Mouse (Mus musculus) heart, embryonic 14.5 days (tissue): Measurements from ENCODE around the gene Srarp. TPM values are rescaled to one million over a fixed set of nuclear protein-coding genes. Genes with fewer than 3 reads are reported as not detected.

Experiments
- ATAC-seq: fragments of 200-750 bp; cut with Nextera tagmentation; 2 replicates; pipeline ENCODE4 v1.8.0; 2017; ENCODE audit warnings: low read depth, moderate TSS enrichment; ENCODE audit not compliant: insufficient number of reproducible peaks, insufficient read depth, low FRiP score
- H3K27ac ChIP-seq, 2 experiments: fragments of 200-500 bp in 1 of 2; fragments of 300-500 bp in 1 of 2; sonication (generic) in 1 of 2; replicated peaks in 1 of 2; 2 replicates each; pipeline ENCODE4 v1.5.1; 2012 to 2014; ENCODE audit warnings: low read depth in 2 of 2, low read length in 2 of 2, control low read depth in 1 of 2, mild to moderate bottlenecking in 1 of 2, mixed read lengths in 1 of 2; ENCODE audit not compliant: control insufficient read depth in 1 of 2, insufficient read depth in 1 of 2
- H3K27me3 ChIP-seq: fragments of 300-500 bp; sonication (generic); 2 replicates; pipeline ENCODE4 v1.6.1; 2014; ENCODE audit warnings: mild to moderate bottlenecking, low read length, control low read depth; ENCODE audit not compliant: control insufficient read depth, insufficient read depth
- H3K36me3 ChIP-seq: fragments of 300-500 bp; sonication (generic); 2 replicates; pipeline ENCODE4 v1.6.1; 2014; ENCODE audit warnings: mild to moderate bottlenecking, control low read depth, low read length, mixed read lengths; ENCODE audit not compliant: control insufficient read depth, insufficient read depth
- H3K4me1 ChIP-seq, 2 experiments: fragments of 200-500 bp in 1 of 2; fragments of 300-500 bp in 1 of 2; sonication (generic) in 1 of 2; 2 replicates each; pipeline ENCODE4 v1.6.1; 2012 to 2014; ENCODE audit warnings: low read length in 2 of 2, control low read depth in 1 of 2, mixed read lengths in 1 of 2; ENCODE audit not compliant: control insufficient read depth in 2 of 2, insufficient read depth in 2 of 2
- H3K4me2 ChIP-seq: fragments of 300-500 bp; sonication (generic); 2 replicates; pipeline ENCODE4 v1.6.1; 2014; ENCODE audit warnings: mild to moderate bottlenecking, low read length
- H3K4me3 ChIP-seq, 2 experiments: fragments of 200-500 bp in 1 of 2; fragments of 300-500 bp in 1 of 2; sonication (generic) in 1 of 2; 2 replicates each; pipeline ENCODE4 v1.5.1; 2012 to 2014; ENCODE audit warnings: low read length in 2 of 2, mild to moderate bottlenecking in 2 of 2, control low read depth in 1 of 2, low read depth in 1 of 2, moderate library complexity in 1 of 2; ENCODE audit not compliant: control insufficient read depth in 1 of 2, insufficient read depth in 1 of 2
- H3K9ac ChIP-seq: fragments of 300-500 bp; sonication (generic); 2 replicates; pipeline ENCODE4 v1.6.1; 2014; ENCODE audit warnings: mild to moderate bottlenecking, low read length
- H3K9me3 ChIP-seq: fragments of 300-500 bp; sonication (generic); 2 replicates; pipeline ENCODE4 v1.6.1; 2016; ENCODE audit warnings: low read length, control low read depth; ENCODE audit not compliant: control insufficient read depth
- WGBS: fragments of 180-500 bp; shearing (Covaris S2); extraction: QIAGEN DNeasy Blood & Tissue Kit; methylation state at CpG from one replicate; pipeline ENCODE4 v1.1.7; 2014; 5-methylcytosine and 5-hydroxymethylcytosine counted together
- polyA plus RNA-seq: library from polyadenylated mRNA; unstranded; fragments of >200 nt; fragmentation: Nextera tagmentation; extraction: Ambion mirVana; gene quantifications from 2 replicates; pipeline ENCODE4 v1.2.1, GENCODE M21; 2014

The Srarp gene
- polyA plus RNA-seq, 1 experiment from 2014 or later = not detected

DNA sequence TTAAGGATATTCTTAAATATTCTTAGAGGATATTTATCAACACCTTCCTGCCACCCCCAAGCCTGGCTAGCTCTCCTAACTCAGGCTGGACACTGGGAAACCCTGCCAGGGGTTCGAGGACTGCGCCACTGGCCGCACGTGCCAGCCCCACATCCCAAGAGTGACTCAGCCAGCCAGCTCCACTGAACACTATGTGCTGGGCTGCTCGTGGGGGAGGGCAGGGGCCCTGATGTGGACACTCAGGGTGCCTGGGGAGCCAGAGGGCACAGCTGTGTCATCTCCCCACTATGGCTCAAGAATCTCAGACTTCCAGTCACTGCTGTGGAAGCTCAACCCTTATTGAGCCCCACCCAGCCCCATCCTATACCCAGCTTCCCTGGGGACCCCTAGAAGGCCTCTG lies 12.6 kb downstream of the Srarp start:
- peak overlapping the region; percentile 93 for H3K4me2 ChIP-seq
- no peaks in the 10 kb centered on the region for H3K9me3 ChIP-seq
- peaks cover 37 to 52% of the 10 kb centered on the region in 2 experiments for H3K4me1 ChIP-seq
- H3K36me3 ChIP-seq = peaks cover 28% of the 10 kb centered on the region
- no peak for ATAC-seq
- H3K4me3 ChIP-seq = peak overlapping the region; percentile 62 to 66
- H3K9ac ChIP-seq = peak overlapping the region; percentile 95
- WGBS = 36% methylated on average over 5 of the region's 5 CpGs
- H3K27me3 ChIP-seq = no peaks in the 10 kb centered on the region
- H3K27ac ChIP-seq = peak overlapping the region; percentile 97 to 99

DNA sequence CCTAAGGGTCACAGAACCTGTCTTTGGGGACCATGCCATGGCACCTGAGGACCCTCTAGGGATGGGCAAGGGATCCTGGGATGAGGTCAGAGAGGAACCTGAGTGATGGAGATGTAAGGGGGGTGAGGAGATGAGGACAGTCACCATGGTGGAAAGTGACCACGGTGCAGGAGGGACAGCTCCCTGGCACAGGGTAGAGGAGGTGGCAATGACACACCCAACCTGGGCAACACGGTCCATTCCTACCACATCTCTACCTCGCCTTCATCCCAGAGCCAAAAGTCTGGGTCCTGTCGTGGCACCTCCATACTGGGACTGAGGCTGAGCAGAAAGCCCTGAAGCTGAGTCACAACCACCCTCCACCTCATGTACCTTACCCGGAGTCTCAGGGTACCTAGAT lies 13.1 kb downstream of the Srarp start:
- H3K27ac ChIP-seq = peak overlapping the region; percentile 97 to 99
- 42% methylated on average over 5 of the region's 5 CpGs for WGBS
- no peaks in the 10 kb centered on the region for H3K27me3 ChIP-seq
- no peak for ATAC-seq
- H3K9me3 ChIP-seq = no peaks in the 10 kb centered on the region
- peak overlapping the region; percentile 93 for H3K4me2 ChIP-seq
- peak overlapping the region; percentile 95 for H3K9ac ChIP-seq
- peak overlapping the region; percentile 62 to 66 for H3K4me3 ChIP-seq
- H3K36me3 ChIP-seq = peaks cover 28% of the 10 kb centered on the region
- peaks cover 37 to 52% of the 10 kb centered on the region in 2 experiments for H3K4me1 ChIP-seq

DNA sequence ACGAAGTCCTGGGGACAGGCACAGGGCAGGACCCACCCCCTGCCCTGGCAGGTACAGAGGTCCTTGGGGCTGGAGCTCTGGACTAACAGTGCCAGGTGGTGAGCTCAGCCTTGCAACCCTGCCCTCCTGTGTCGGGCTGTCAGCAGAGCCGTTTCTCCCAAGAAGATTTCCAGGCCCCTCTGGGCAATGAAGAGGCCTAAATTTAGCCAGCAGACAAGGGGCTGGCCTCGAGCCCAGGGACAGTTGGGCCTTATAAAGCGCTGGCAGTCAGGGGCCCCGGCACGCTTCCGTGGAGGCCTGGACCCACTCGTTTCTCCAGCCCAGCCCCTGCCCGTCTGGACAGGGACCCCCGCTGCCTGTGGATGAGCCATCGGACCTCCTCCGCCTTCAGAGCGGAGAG lies 14.5 kb downstream of the Srarp start:
- Histone ChIP-seq H3K9ac (peak overlapping the region; percentile 95), H3K4me2 (peak overlapping the region; percentile 93), H3K27ac (peak overlapping the region; percentile 97 to 99), H3K36me3 (peaks cover 28% of the 10 kb centered on the region), H3K4me3 (peak overlapping the region; percentile 62 to 66), H3K4me1 (peaks cover 26 to 40% of the 10 kb centered on the region in 2 experiments), H3K27me3 (no peaks in the 10 kb centered on the region), H3K9me3 (no peaks in the 10 kb centered on the region)
- peak; percentile 66 for ATAC-seq
- 14% methylated on average over 14 of the region's 14 CpGs for WGBS

DNA sequence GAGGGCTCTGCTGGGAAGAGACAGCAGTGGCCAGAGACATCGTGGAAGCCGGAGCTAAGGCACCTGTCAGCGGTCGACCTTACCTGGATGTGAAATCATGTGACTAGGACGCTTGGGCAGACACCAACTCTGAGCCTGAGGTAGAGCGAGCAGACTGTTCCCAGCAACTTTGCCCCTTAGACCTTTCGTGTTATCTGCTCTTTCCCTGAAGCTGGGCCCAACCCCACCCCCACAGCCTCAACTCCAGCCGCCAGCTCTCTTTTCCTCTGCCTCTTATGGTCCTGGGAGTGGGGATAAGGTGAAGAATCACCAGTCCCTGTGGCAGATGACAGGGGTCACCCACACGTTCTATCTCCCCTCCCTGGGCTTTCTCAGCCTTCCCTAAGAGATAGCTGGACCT lies 15.0 kb downstream of the Srarp start:
- Histone ChIP-seq H3K9me3 (no peaks in the 10 kb centered on the region), H3K4me2 (peak overlapping the region; percentile 93), H3K27me3 (no peaks in the 10 kb centered on the region), H3K4me3 (peak overlapping the region; percentile 9 to 62), H3K27ac (peak overlapping the region; percentile 95 to 97), H3K9ac (peak overlapping the region; percentile 67), H3K36me3 (peaks cover 28% of the 10 kb centered on the region), H3K4me1 (peaks cover 24 to 36% of the 10 kb centered on the region in 2 experiments)
- WGBS = 14% methylated on average over 9 of the region's 9 CpGs
- no peak for ATAC-seq

DNA sequence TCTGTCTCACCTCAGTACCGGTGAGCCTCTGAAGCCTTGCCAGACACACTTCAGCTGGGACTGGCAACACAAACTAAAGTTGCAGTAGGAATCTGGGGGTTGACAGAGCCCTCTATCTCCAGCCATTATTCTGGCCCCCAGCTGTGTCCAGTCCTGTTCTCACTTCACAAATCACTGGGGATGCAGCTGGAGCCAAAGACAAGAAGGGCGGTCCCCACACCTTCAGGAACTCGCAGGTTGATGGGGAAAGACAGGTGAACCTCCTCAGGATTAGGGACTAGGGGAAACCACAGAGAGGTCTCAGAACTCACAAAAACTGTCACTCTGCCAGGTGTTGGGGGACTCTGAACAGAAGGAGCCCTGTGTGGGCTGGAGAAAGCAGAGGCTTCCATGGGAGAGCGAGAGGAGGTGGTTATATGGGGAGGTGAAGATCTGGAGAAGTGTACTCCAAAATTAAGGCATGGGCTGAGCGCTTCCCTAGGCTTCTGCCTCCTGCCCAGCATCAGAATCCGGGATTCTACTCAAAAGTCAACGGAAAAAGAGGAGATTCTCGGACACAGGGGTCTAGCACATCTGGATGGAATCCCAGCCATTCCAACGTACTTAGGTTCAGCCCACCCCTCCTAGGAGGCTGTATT lies 15.6 kb downstream of the Srarp start, which contains the start of gene Hspb7:
Gene Hspb7 (plus strand): TSS at position 588 of the 638 bp plus-strand sequence.
- Histone ChIP-seq H3K36me3 (peaks cover 28% of the 10 kb centered on the region), H3K9me3 (no peaks in the 10 kb centered on the region), H3K9ac (peak within 1 kb of the TSS; percentile 95), H3K27ac (peak within 1 kb of the TSS; percentile 97 to 99), H3K4me1 (peaks cover 24 to 31% of the 10 kb centered on the region in 2 experiments), H3K4me2 (peak within 1 kb of the TSS; percentile 93), H3K4me3 (peak within 1 kb of the TSS; percentile 62 to 66), H3K27me3 (no peaks in the 10 kb centered on the region)
- ATAC-seq = no peak
- whole genome bisulfite sequencing = 22% methylated on average over 9 of the region's 9 CpGs

DNA sequence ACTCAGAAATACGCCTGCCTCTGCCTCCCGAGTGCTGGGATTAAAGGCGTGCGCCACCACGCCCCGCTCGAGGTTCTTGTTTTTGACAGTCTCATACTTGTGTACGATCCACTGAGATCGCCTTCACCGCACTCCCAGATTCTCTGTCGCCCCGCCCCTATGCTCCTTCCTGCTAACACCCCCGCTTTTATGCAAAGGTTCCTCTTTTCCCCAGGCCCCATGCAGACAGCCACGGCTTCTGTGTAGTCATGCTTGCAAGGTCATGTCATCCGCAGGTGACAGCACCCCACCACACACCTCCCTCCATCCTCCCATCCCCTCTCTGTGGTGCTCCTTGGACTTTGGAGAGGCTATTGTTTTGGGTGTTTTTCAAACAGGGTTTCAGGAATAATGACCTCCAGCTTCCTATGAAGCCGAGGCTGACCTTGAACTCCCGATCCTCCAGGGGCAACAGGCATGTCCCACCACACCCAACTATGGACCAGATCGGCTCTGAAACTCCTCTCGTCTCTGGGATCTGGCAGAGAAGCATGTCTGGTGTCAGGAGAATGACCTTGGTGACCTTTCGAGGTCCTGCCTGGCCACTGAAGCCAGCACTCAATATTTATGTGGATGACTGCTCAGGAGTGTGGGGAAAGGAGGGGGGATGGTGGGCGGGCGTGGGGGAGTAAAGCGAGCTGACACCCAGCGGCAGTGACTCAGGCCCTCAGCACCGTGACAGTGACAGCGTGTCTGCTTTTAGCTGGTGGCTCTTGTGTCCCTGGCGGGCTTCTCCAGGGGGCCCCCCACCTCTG lies 16.3 kb downstream of the Srarp start:
- H3K9ac ChIP-seq = peak overlapping the region; percentile 67
- H3K4me3 ChIP-seq = peak overlapping the region in 1 of 2 experiments; percentile 62; a peak in 1 of 4 replicates
- H3K9me3 ChIP-seq = no peaks in the 10 kb centered on the region
- H3K27ac ChIP-seq = peak overlapping the region; percentile 95 to 97
- peak overlapping the region; percentile 93 for H3K4me2 ChIP-seq
- ATAC-seq = peak; percentile 8; the same call in 1 of the 2 replicates
- H3K27me3 ChIP-seq = no peaks in the 10 kb centered on the region
- H3K36me3 ChIP-seq = peaks cover 22% of the 10 kb centered on the region
- WGBS = 46% methylated on average over 27 of the region's 27 CpGs
- H3K4me1 ChIP-seq = peaks cover 21 to 24% of the 10 kb centered on the region in 2 experiments

DNA sequence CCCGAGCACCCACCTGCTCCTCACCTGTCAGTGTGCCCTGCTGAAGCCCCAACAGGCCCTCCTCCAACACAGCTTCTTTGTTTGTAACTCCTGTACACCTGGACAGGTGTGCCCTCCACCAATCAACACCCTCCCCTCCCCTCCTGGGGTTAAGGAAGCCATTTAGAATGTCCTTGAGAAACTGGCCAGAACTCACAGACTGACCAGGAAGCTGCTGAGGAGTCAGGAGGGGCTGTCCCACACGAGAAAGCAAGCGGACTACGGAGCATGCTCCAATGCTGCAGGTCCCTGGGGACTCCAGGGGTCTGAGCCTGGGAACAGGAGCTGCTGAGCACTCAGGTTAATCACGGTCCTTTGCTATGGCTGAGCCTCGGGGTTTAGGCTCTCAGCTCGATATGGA lies 20.0 kb downstream of the Srarp start, which contains the start of gene Clcnkb:
Gene Clcnkb (minus strand): TSS at position 91 of the 400 bp plus-strand sequence.
- Histone ChIP-seq H3K9me3 (no peaks in the 10 kb centered on the region), H3K36me3 (no peaks in the 10 kb centered on the region), H3K27ac (no peak within 1 kb of the TSS), H3K9ac (no peak within 1 kb of the TSS), H3K4me1 (peaks cover 17 to 18% of the 10 kb centered on the region in 2 experiments), H3K4me2 (no peak within 1 kb of the TSS), H3K27me3 (no peaks in the 10 kb centered on the region), H3K4me3 (no peak within 1 kb of the TSS)
- no peak for ATAC-seq
- WGBS = 70% methylated on average over 7 of the region's 7 CpGs
